Mouse (Mus musculus): ENCODE results near the gene Galnt2.

DNA sequence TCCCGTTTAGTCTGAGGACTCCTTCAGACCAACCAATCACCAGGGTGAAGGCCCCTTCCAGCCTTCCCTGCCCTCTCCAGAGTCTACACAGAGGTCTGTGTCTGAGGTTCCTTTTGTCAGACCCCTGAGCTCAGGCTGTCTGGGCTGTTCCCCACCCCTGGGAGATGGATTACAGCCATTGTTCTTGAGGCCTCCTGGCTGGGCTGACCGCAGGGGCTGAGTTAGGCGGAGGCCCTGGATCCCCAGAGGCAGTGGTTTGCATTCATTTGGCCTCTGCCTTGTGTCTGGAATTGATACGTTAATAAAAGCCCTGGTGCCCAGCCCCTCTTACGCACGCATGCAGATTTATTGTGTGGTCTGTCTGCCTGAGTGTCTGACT, 53.1 kb downstream of the Galnt2 start:
- TF ChIP-seq POLR2A (IDR thresholded peaks at IDR 0.05; ENCODE audit: borderline replicate concordance, control insufficient read depth, low read depth, low read length) (no peak), CTCF (IDR thresholded peaks at IDR 0.05; ENCODE audit: control insufficient read depth, insufficient read depth, low read length) (no peak)

Data from bone marrow, adult 2 months (tissue).